Mouse (Mus musculus): ENCODE measurements around the gene Grb2. TPM values are rescaled to one million over a fixed set of nuclear protein-coding genes. Genes with fewer than 3 reads are reported as not detected.

Grb2 gene
- total and polyA plus RNA-seq, 2 experiments from 2014 or later, result 68.0 to 159 TPM

DNA sequence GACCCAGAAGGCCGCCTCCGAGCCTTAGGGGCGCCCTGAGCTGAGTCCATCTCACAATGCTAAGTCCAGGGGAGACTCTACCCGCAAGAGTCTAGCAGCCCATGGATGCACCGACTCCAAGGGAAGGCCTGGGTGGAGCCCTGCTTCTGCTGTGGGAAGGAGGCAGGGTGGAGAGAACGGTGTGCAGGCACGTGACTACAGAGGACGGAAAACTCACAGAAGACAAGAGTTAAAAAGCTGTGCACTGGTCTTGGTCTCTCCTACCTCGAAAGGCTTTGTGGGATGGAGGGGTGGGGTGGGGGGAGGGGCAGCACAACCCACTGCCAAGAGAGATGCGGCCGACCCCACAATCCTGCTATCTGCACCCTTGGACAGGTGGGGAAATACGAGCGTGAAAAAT is 64.1 kb downstream of the Grb2 start:
- Histone ChIP-seq H3K9ac (replicated peaks; ENCODE audit: low read length) (no peak overlapping the region), H3K4me2 (ENCODE audit: low read depth, low read length) (no peak overlapping the region)

DNA sequence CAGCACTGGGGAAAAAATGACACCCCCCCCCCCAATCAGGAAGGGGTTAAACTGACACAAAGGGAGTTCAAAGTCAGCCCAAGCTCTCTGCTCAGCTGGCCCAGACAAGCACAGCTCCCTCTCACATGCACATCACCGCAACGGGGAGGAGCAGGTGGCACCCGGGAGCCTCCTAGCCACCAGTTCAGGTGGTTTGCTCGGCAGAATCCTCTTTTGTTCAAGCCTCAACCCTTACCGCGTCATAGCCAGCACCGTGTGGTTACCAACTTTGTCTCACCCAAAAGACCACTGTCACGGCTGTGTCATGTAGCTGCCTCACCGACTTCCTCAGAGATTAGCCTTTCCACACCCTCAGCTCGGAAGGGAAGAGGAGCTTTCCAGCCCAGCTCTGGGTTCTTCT is 65.1 kb downstream of the Grb2 start:
- peaks cover 4% of the 10 kb centered on the region; the same call in 1 of the 2 replicates for H3K36me3 ChIP-seq (ENCODE audit: insufficient read depth, low read length)
- no peaks in the 10 kb centered on the region for H3K4me1 ChIP-seq (ENCODE audit: insufficient read depth, low read length)
- no peak for TF ChIP-seq CTCF (IDR thresholded peaks at IDR 0.05; ENCODE audit: low read depth)
- no peak overlapping the region for H3K9ac ChIP-seq (replicated peaks; ENCODE audit: low read length)
- H3K27ac ChIP-seq, result no peak overlapping the region
- DNase-seq (ENCODE audit: low spot score), result no peak
- WGBS, result 78% methylated on average over 10 of the region's 10 CpGs
- H3K9me3 ChIP-seq (ENCODE audit: low read length), result no peaks in the 10 kb centered on the region
- H3K4me3 ChIP-seq (ENCODE audit: low read length), result no peak overlapping the region
- no peak overlapping the region for H3K4me2 ChIP-seq (ENCODE audit: low read depth, low read length)
- no peaks in the 10 kb centered on the region for H3K27me3 ChIP-seq (ENCODE audit: insufficient read depth, low read length)
- no peak for ATAC-seq

More for the DNA sequence above, 64.1 kb downstream of the Grb2 start:
- Histone ChIP-seq H3K27me3 (ENCODE audit: insufficient read depth, low read length) (no peaks in the 10 kb centered on the region), H3K27ac (no peak overlapping the region), H3K36me3 (ENCODE audit: insufficient read depth, low read length) (peaks cover 4% of the 10 kb centered on the region; the same call in 1 of the 2 replicates), H3K4me1 (ENCODE audit: insufficient read depth, low read length) (no peaks in the 10 kb centered on the region), H3K9me3 (ENCODE audit: low read length) (no peaks in the 10 kb centered on the region), H3K4me3 (ENCODE audit: low read length) (no peak overlapping the region)
- ATAC-seq (no peak), DNase-seq (ENCODE audit: low spot score) (no peak)
- TF ChIP-seq CTCF (IDR thresholded peaks at IDR 0.05; ENCODE audit: low read depth), result no peak
- 94% methylated on average over 13 of the region's 13 CpGs for WGBS

- Histone ChIP-seq H3K27me3 (ENCODE audit: insufficient read depth, low read length) (no peaks in the 10 kb centered on the region), H3K4me1 (ENCODE audit: insufficient read depth, low read length) (no peaks in the 10 kb centered on the region)
- 100% methylated on average over 2 of the region's 2 CpGs for WGBS
Observed at GRCm38 (mm10) chr11:115642705-115643104, 65.7 kb downstream of the Grb2 start.

GRCm38 (mm10) chr11:115641664-115642036 is 66.7 kb downstream of the Grb2 start:
- no peak for DNase-seq (ENCODE audit: low spot score)
- TF ChIP-seq CTCF (IDR thresholded peaks at IDR 0.05; ENCODE audit: low read depth), result no peak
- Histone ChIP-seq H3K27ac (no peak overlapping the region), H3K4me3 (ENCODE audit: low read length) (no peak overlapping the region), H3K4me1 (ENCODE audit: insufficient read depth, low read length) (no peaks in the 10 kb centered on the region), H3K4me2 (ENCODE audit: low read depth, low read length) (no peak overlapping the region), H3K9me3 (ENCODE audit: low read length) (no peaks in the 10 kb centered on the region), H3K9ac (replicated peaks; ENCODE audit: low read length) (no peak overlapping the region), H3K27me3 (ENCODE audit: insufficient read depth, low read length) (no peaks in the 10 kb centered on the region), H3K36me3 (ENCODE audit: insufficient read depth, low read length) (peaks cover 4% of the 10 kb centered on the region; the same call in 1 of the 2 replicates)
- ATAC-seq, result no peak
- 84% methylated on average over 4 of the region's 4 CpGs for WGBS

More at GRCm38 (mm10) chr11:115642705-115643104, 65.7 kb downstream of the Grb2 start:
- Histone ChIP-seq H3K9ac (replicated peaks; ENCODE audit: low read length) (no peak overlapping the region), H3K36me3 (ENCODE audit: insufficient read depth, low read length) (peaks cover 4% of the 10 kb centered on the region; the same call in 1 of the 2 replicates), H3K4me2 (ENCODE audit: low read depth, low read length) (no peak overlapping the region), H3K27ac (no peak overlapping the region), H3K4me3 (ENCODE audit: low read length) (no peak overlapping the region), H3K9me3 (ENCODE audit: low read length) (no peaks in the 10 kb centered on the region)
- ATAC-seq (no peak), DNase-seq (ENCODE audit: low spot score) (no peak)
- no peak for TF ChIP-seq CTCF (IDR thresholded peaks at IDR 0.05; ENCODE audit: low read depth)

DNA sequence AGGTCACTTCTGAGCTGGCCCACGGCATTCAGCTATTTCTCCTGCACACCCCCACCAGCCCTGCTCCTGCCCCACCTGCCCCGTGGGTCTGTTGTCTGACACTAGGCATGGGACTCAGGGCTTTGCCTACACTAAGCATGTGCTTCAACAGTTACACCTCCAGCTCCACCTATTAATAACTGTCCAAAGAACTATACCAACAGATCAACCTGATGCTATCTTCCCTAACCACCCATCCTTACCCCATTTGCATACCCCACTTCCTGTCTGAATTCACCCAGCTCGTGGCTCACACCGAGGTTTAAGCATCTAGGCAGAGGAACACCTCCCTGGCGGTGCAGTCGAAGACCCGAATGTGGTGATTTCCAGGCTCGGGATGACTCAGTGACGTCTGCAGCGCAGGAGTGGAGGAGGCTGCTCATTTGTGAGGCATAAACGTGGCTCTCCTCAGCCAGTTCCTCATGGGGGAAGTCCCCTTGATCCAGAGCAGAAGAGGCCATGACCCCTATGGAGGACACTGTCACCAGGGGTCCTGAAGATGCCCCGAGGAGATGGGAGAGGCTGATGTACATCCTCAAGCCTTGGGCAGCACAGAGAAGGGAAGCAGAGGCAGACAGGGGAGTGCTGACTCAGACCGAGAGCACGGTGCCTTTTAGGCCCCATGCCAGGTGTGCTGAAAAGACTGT is 67.3 kb downstream of the Grb2 start:
- H3K36me3 ChIP-seq (ENCODE audit: insufficient read depth, low read length), result 0 out of 2 replicates have a peak, but pooled peaks cover 4% of the 10 kb centered on the region
- no peak for ATAC-seq
- no peak for DNase-seq (ENCODE audit: low spot score)
- no peaks in the 10 kb centered on the region for H3K4me1 ChIP-seq (ENCODE audit: insufficient read depth, low read length)
- H3K27ac ChIP-seq, result no peak overlapping the region
- WGBS, result 56% methylated on average over 14 of the region's 14 CpGs
- no peaks in the 10 kb centered on the region for H3K9me3 ChIP-seq (ENCODE audit: low read length)
- H3K4me2 ChIP-seq (ENCODE audit: low read depth, low read length), result no peak overlapping the region
- H3K4me3 ChIP-seq (ENCODE audit: low read length), result no peak overlapping the region
- no peak overlapping the region for H3K9ac ChIP-seq (replicated peaks; ENCODE audit: low read length)
- no peaks in the 10 kb centered on the region for H3K27me3 ChIP-seq (ENCODE audit: insufficient read depth, low read length)
- no peak for TF ChIP-seq CTCF (IDR thresholded peaks at IDR 0.05; ENCODE audit: low read depth)

DNA sequence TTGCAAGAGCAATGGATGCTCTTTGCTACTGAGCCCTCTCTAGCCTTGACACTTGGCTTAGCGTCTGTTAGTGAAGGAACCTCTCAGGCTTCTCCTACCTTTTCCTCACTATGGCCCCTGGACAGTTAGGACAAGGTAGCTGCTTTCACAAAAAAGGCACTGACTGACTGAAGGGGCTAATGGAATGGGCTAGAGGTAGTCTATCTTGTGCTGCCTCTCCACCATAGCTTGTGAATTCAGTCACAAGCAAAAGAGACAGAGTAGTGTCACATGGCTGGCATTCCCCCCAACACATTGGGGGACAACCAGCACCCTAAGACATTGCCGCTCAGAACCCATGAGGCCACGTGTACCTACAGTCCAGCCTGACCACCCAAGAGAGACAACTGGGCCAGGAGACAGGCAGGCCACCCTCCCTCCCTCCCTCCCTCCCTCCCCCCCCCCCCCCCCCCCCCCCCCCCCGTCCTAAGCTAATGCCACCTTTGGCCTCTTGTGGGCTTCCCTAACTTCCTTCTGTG is 68.0 kb downstream of the Grb2 start:
- Histone ChIP-seq H3K9me3 (ENCODE audit: low read length) (no peaks in the 10 kb centered on the region), H3K4me1 (ENCODE audit: insufficient read depth, low read length) (no peaks in the 10 kb centered on the region), H3K36me3 (ENCODE audit: insufficient read depth, low read length) (0 out of 2 replicates have a peak, but pooled peaks cover 4% of the 10 kb centered on the region), H3K4me2 (ENCODE audit: low read depth, low read length) (no peak overlapping the region), H3K9ac (replicated peaks; ENCODE audit: low read length) (no peak overlapping the region), H3K27ac (no peak overlapping the region), H3K4me3 (ENCODE audit: low read length) (no peak overlapping the region), H3K27me3 (ENCODE audit: insufficient read depth, low read length) (no peaks in the 10 kb centered on the region)
- ATAC-seq (no peak), DNase-seq (ENCODE audit: low spot score) (no peak)
- no peak for TF ChIP-seq CTCF (IDR thresholded peaks at IDR 0.05; ENCODE audit: low read depth)
- WGBS, result 86% methylated on average over 3 of the region's 4 CpGs

GRCm38 (mm10) chr11:115639540-115639939 is 68.9 kb downstream of the Grb2 start:
- Histone ChIP-seq H3K27me3 (ENCODE audit: insufficient read depth, low read length) (no peaks in the 10 kb centered on the region), H3K9ac (replicated peaks; ENCODE audit: low read length) (no peak overlapping the region), H3K4me1 (ENCODE audit: insufficient read depth, low read length) (no peaks in the 10 kb centered on the region), H3K27ac (no peak overlapping the region), H3K36me3 (ENCODE audit: insufficient read depth, low read length) (0 out of 2 replicates have a peak, but pooled peaks cover 2% of the 10 kb centered on the region), H3K4me3 (ENCODE audit: low read length) (no peak overlapping the region), H3K9me3 (ENCODE audit: low read length) (no peaks in the 10 kb centered on the region), H3K4me2 (ENCODE audit: low read depth, low read length) (no peak overlapping the region)
- no peak for DNase-seq (ENCODE audit: low spot score)
- 69% methylated on average over 4 of the region's 4 CpGs for WGBS
- ATAC-seq, result no peak
- TF ChIP-seq CTCF (IDR thresholded peaks at IDR 0.05; ENCODE audit: low read depth), result no peak

Data from hindbrain, postnatal 0 days (tissue).